Mouse (Mus musculus) forebrain, embryonic 13.5 days (tissue): ENCODE data around the gene Rps15. TPM values are rescaled to one million over a fixed set of nuclear protein-coding genes. Genes with fewer than 3 reads are reported as not detected.
A peak's percentile ranks its signal among the peaks of the same experiment; 100 is the strongest.

Experiments used
- ATAC-seq: fragments of 200-750 bp; cut with Nextera tagmentation; 2 replicates; pipeline ENCODE4 v1.8.0; 2017
- H3K27ac ChIP-seq: fragments of 300-500 bp; sonication (generic); 2 replicates; pipeline ENCODE4 v1.5.1; 2015; ENCODE audit warnings: inconsistent platforms, mild to moderate bottlenecking, moderate library complexity
- H3K27me3 ChIP-seq: fragments of 300-500 bp; sonication (generic); 2 replicates; pipeline ENCODE4 v1.6.1; 2015; ENCODE audit warnings: mild to moderate bottlenecking, inconsistent platforms
- H3K36me3 ChIP-seq: fragments of 300-500 bp; sonication (generic); 2 replicates; pipeline ENCODE4 v1.6.1; 2015; ENCODE audit warnings: mild to moderate bottlenecking, inconsistent platforms; ENCODE audit not compliant: poor library complexity, severe bottlenecking
- H3K4me1 ChIP-seq: fragments of 300-500 bp; sonication (generic); 2 replicates; pipeline ENCODE4 v1.6.1; 2015; ENCODE audit warnings: inconsistent platforms
- H3K4me2 ChIP-seq: fragments of 300-500 bp; sonication (generic); 2 replicates; pipeline ENCODE4 v1.6.1; 2015; ENCODE audit warnings: inconsistent platforms, mild to moderate bottlenecking, moderate library complexity
- H3K4me3 ChIP-seq: fragments of 300-500 bp; sonication (generic); 2 replicates; pipeline ENCODE4 v1.5.1; 2015; ENCODE audit warnings: mild to moderate bottlenecking, inconsistent platforms
- H3K9ac ChIP-seq: fragments of 300-500 bp; sonication (generic); 2 replicates; pipeline ENCODE4 v1.6.1; 2015; ENCODE audit warnings: mild to moderate bottlenecking, inconsistent platforms
- H3K9me3 ChIP-seq: fragments of 300-500 bp; sonication (generic); replicated peaks from 2 replicates; pipeline ENCODE4 v1.6.1; 2016; ENCODE audit warnings: inconsistent platforms
- WGBS: fragments of 180-500 bp; shearing (Covaris S2); methylation state at CpG from one replicate; pipeline ENCODE4 v1.1.7; 2015; 5-methylcytosine and 5-hydroxymethylcytosine counted together
- polyA plus RNA-seq: library from polyadenylated mRNA; unstranded; fragments of >200 nt; fragmentation: Nextera tagmentation; extraction: Ambion mirVana; gene quantifications from 2 replicates; pipeline ENCODE4 v1.2.1, GENCODE M21; 2015

The Rps15 gene
- polyA plus RNA-seq, 1 experiment from 2014 or later: 828 TPM

DNA sequence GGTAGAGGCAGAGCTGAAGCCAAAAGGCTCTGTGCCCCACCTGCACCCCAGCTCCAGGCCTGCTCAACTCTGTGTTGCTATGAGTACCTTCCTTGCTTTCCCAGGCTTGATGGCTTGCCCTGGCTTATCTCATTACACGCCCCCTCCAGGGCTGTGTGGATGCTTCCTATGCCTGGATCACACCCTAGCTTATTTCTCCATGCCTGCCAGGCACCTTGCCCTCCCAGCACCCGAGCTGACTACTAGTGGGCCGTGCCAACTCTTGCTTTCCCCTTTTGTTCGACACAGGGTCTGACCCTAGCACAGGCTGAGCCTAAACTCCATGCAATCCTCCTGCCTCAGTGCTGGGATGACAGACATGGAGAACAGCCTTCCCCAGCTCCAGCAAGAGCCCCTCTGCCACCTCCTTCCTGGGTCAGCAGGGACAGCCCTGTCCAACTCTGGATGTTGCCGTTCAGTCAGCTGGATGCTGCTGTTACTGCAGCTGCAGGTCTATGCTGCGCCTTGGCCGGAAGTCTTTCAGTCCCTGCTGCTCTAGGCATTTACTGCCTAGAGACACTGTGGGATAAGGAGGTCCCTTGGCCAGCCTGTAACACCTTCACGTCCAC, 5.4 kb downstream of the Rps15 start:
- H3K4me2 ChIP-seq: peak overlapping the region; percentile 86
- 73% methylated on average over 8 of the region's 8 CpGs for WGBS
- H3K4me3 ChIP-seq: peak overlapping the region; percentile 73; the same call in 1 of the 2 replicates
- H3K27me3 ChIP-seq: no peaks in the 10 kb centered on the region
- H3K9ac ChIP-seq: peak overlapping the region; percentile 99
- H3K36me3 ChIP-seq: peaks cover 32% of the 10 kb centered on the region
- peaks cover 93% of the 10 kb centered on the region for H3K4me1 ChIP-seq
- no peak for ATAC-seq
- H3K9me3 ChIP-seq: no peaks in the 10 kb centered on the region
- H3K27ac ChIP-seq: peak overlapping the region; percentile 98; the same call in 1 of the 2 replicates

DNA sequence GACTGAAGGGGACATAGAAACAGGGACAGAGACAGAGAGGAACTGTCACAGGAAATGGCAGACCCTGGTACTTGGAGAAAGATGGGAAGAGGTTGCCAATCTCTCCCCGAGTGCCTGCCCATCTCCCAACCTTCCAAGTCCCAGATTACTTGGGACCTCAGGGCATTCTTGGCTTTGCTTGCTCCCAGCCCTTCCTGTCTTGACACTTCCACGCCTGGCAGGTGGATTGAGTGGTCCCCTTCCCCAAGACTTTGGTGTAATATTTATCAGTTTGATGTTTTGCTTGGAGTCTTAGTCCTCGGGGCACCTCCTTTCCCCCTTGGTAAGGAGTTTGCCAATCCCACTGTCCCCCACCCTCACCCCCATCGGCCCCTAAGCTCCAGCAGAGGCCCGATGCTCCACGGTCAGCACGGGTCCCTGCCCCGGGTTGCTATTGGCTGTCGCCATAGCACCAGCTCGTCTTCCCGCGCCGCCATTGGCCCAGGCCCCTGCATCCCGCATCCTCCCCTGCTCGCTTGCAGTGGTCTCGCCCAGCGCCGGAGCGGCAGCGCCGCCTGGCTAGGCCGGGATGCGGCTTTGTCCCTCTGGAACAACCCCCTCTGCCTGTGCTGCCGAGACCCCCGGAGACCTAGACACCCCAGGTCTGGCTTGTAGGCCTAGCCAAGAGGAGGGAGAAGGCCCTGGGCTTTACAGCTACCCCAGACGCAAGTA, 6.5 kb downstream of the Rps15 start:
- ATAC-seq: peak; percentile 86
- H3K27ac ChIP-seq: peak overlapping the region; percentile 98
- H3K36me3 ChIP-seq: peaks cover 36% of the 10 kb centered on the region
- H3K9ac ChIP-seq: peak overlapping the region; percentile 99
- no peaks in the 10 kb centered on the region for H3K9me3 ChIP-seq
- H3K4me1 ChIP-seq: peaks cover 94% of the 10 kb centered on the region
- H3K27me3 ChIP-seq: no peaks in the 10 kb centered on the region
- 2% methylated on average over 24 of the region's 26 CpGs for WGBS
- peak overlapping the region; percentile 86 for H3K4me2 ChIP-seq
- peak overlapping the region; percentile 73 for H3K4me3 ChIP-seq

- WGBS: 4% methylated on average over 15 of the region's 15 CpGs
- Histone ChIP-seq H3K27me3 (no peaks in the 10 kb centered on the region), H3K9me3 (no peaks in the 10 kb centered on the region), H3K36me3 (peaks cover 36% of the 10 kb centered on the region), H3K4me1 (peaks cover 94% of the 10 kb centered on the region), H3K9ac (peak overlapping the region; percentile 99), H3K4me3 (peak overlapping the region; percentile 73), H3K4me2 (peak overlapping the region; percentile 86), H3K27ac (peak overlapping the region; percentile 98)
- no peak for ATAC-seq
Observed at GRCm38 (mm10) chr10:80299301-80299700, 7.0 kb downstream of the Rps15 start.

GRCm38 (mm10) chr10:80299824-80300223, 7.6 kb downstream of the Rps15 start:
- no peak for ATAC-seq
- peaks cover 94% of the 10 kb centered on the region for H3K4me1 ChIP-seq
- H3K9me3 ChIP-seq: no peaks in the 10 kb centered on the region
- H3K27ac ChIP-seq: peak overlapping the region; percentile 98
- H3K9ac ChIP-seq: peak overlapping the region; percentile 99
- peaks cover 36% of the 10 kb centered on the region for H3K36me3 ChIP-seq
- WGBS: 43% methylated on average over 10 of the region's 10 CpGs
- H3K27me3 ChIP-seq: no peaks in the 10 kb centered on the region
- peak overlapping the region; percentile 86 for H3K4me2 ChIP-seq
- H3K4me3 ChIP-seq: peak overlapping the region; percentile 73

- Histone ChIP-seq H3K4me1 (peaks cover 91% of the 10 kb centered on the region), H3K4me3 (peak overlapping the region; percentile 73), H3K9ac (peak overlapping the region; percentile 99), H3K36me3 (peaks cover 42% of the 10 kb centered on the region), H3K4me2 (peak overlapping the region; percentile 86), H3K9me3 (no peaks in the 10 kb centered on the region), H3K27me3 (no peaks in the 10 kb centered on the region), H3K27ac (peak overlapping the region; percentile 98)
- ATAC-seq: peak; percentile 83
- WGBS: 5% methylated on average over 11 of the region's 11 CpGs
Observed at GRCm38 (mm10) chr10:80300672-80301181, 8.5 kb downstream of the Rps15 start.

DNA sequence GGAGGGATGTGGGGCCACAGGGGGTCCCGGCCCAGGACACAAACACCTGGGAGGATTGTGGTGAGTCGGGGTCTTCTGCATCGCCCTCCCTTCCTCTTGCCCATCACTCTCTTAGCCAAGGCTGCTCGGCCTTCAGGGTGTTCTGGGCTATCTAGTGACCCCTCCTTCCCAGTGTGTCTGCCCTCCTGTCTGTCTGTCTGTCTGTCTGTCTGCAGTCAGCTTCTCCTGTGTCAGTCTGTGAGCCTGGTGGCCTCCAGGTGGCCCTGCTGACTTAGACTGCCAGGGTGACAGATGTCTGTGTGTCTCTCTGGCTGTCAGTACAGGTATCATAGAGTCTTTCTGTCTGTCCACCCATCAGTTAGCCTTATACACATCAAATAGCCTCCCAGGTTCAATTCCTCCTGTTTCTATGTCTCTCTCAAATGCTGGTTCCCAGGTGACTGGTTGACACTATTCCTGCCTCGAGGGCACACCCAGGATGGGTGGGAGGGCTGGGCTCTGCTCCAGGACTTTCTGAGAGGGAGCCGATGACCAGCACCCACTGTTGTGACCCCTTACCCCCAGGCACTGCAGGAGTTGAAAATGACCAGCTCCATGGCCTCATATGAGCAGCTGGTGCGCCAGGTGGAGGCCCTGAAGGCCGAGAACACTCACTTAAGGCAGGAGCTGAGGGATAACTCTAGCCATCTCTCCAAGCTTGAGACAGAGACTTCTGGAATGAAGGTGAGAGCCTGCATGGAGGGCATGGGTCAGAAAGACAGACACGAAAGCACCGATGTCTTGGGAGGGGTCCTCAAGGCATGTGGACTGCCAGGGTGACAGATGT, 9.2 kb downstream of the Rps15 start:
- no peak; the same call in 1 of the 2 replicates for ATAC-seq
- peaks cover 88% of the 10 kb centered on the region for H3K4me1 ChIP-seq
- 70% methylated on average over 9 of the region's 10 CpGs for WGBS
- peaks cover 50% of the 10 kb centered on the region for H3K36me3 ChIP-seq
- peak overlapping the region; percentile 98 for H3K27ac ChIP-seq
- peak overlapping the region; percentile 73 for H3K4me3 ChIP-seq
- H3K9ac ChIP-seq: peak overlapping the region; percentile 99
- no peaks in the 10 kb centered on the region for H3K9me3 ChIP-seq
- no peaks in the 10 kb centered on the region for H3K27me3 ChIP-seq
- H3K4me2 ChIP-seq: peak overlapping the region; percentile 86

- peak overlapping the region; percentile 86 for H3K4me2 ChIP-seq
- no peak for ATAC-seq
- H3K36me3 ChIP-seq: peaks cover 55% of the 10 kb centered on the region
- peak overlapping the region; percentile 98; the same call in 1 of the 2 replicates for H3K27ac ChIP-seq
- H3K9me3 ChIP-seq: no peaks in the 10 kb centered on the region
- H3K27me3 ChIP-seq: no peaks in the 10 kb centered on the region
- peaks cover 83% of the 10 kb centered on the region for H3K4me1 ChIP-seq
- H3K9ac ChIP-seq: peak overlapping the region; percentile 99
- H3K4me3 ChIP-seq: peak overlapping the region; percentile 73
- 62% methylated on average over 5 of the region's 5 CpGs for WGBS
Observed at GRCm38 (mm10) chr10:80302082-80302355, 9.8 kb downstream of the Rps15 start.

DNA sequence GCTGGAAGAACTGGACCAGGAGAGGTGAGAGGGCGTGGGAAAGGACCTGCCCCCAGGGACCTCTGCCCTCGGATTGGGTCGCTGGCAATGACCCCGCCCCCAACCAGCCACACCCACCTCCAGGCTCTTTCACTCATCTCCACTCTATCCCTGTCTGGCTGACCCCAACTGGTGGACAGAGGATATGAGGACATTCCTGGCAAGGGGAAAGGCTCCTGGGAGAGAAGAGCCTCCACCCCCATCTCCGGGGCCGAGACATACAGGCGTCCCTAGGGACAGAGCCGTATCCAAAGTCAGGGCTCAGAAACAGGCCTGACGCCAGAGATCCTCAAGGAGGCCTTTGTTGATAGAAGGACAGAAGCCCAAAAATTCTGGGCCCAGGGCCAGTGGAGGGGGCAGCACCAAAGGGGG, 10.2 kb downstream of the Rps15 start:
- peak overlapping the region; percentile 73 for H3K4me3 ChIP-seq
- H3K27ac ChIP-seq: peak overlapping the region; percentile 26; the same call in 1 of the 2 replicates
- peak overlapping the region; percentile 99 for H3K9ac ChIP-seq
- WGBS: 21% methylated on average over 9 of the region's 9 CpGs
- peaks cover 60% of the 10 kb centered on the region for H3K36me3 ChIP-seq
- H3K4me1 ChIP-seq: peaks cover 78% of the 10 kb centered on the region
- peak overlapping the region; percentile 86 for H3K4me2 ChIP-seq
- H3K9me3 ChIP-seq: no peaks in the 10 kb centered on the region
- H3K27me3 ChIP-seq: no peaks in the 10 kb centered on the region
- ATAC-seq: no peak

GRCm38 (mm10) chr10:80304458-80304857, 12.2 kb downstream of the Rps15 start:
- ATAC-seq: no peak
- no peaks in the 10 kb centered on the region for H3K9me3 ChIP-seq
- H3K36me3 ChIP-seq: peaks cover 80% of the 10 kb centered on the region
- H3K9ac ChIP-seq: peak overlapping the region; percentile 40; the same call in 1 of the 2 replicates
- WGBS: 36% methylated on average over 12 of the region's 12 CpGs
- no peak overlapping the region for H3K27ac ChIP-seq
- H3K4me3 ChIP-seq: peak overlapping the region; percentile 14; the same call in 1 of the 2 replicates
- H3K27me3 ChIP-seq: no peaks in the 10 kb centered on the region
- H3K4me2 ChIP-seq: peak overlapping the region; percentile 35
- peaks cover 63% of the 10 kb centered on the region for H3K4me1 ChIP-seq

GRCm38 (mm10) chr10:80304862-80305261, 12.6 kb downstream of the Rps15 start:
- peaks cover 84% of the 10 kb centered on the region for H3K36me3 ChIP-seq
- peak overlapping the region; percentile 40; the same call in 1 of the 2 replicates for H3K9ac ChIP-seq
- H3K4me2 ChIP-seq: peak overlapping the region; percentile 35
- no peak for ATAC-seq
- H3K4me3 ChIP-seq: peak overlapping the region; percentile 14
- H3K27ac ChIP-seq: no peak overlapping the region
- peaks cover 59% of the 10 kb centered on the region for H3K4me1 ChIP-seq
- no peaks in the 10 kb centered on the region for H3K9me3 ChIP-seq
- 32% methylated on average over 25 of the region's 25 CpGs for WGBS
- no peaks in the 10 kb centered on the region for H3K27me3 ChIP-seq

- no peak overlapping the region for H3K4me2 ChIP-seq
- no peak for ATAC-seq
- no peak overlapping the region for H3K4me3 ChIP-seq
- H3K27ac ChIP-seq: no peak overlapping the region
- H3K36me3 ChIP-seq: peaks cover 100% of the 10 kb centered on the region
- 91% methylated on average over 15 of the region's 16 CpGs for WGBS
- H3K27me3 ChIP-seq: 0 out of 2 replicates have a peak, but pooled peaks cover 3% of the 10 kb centered on the region
- H3K4me1 ChIP-seq: peaks cover 39% of the 10 kb centered on the region
- H3K9ac ChIP-seq: no peak overlapping the region
- no peaks in the 10 kb centered on the region for H3K9me3 ChIP-seq
Observed at GRCm38 (mm10) chr10:80311560-80311959, 19.3 kb downstream of the Rps15 start.
